Mouse (Mus musculus) pancreas, adult 10 weeks (tissue): ENCODE results near the gene Smoc1. TPM values are rescaled to one million over a fixed set of nuclear protein-coding genes. Genes with fewer than 3 reads are reported as not detected.

Experiments
- polyA plus RNA-seq: library from polyadenylated mRNA; stranded (reverse); fragments of 350-450 nt; fragmentation: Illumina TruSeq; extraction: RNeasy Lipid Tissue Mini Kit (QIAGEN cat#74804); gene quantifications from one replicate; pipeline ENCODE4 v1.2.3, GENCODE M21; 2015; ENCODE audit warnings: low read depth, low replicate concordance; ENCODE audit not compliant: insufficient read depth

Smoc1 gene
- polyA plus RNA-seq = 6.5 TPM

DNA sequence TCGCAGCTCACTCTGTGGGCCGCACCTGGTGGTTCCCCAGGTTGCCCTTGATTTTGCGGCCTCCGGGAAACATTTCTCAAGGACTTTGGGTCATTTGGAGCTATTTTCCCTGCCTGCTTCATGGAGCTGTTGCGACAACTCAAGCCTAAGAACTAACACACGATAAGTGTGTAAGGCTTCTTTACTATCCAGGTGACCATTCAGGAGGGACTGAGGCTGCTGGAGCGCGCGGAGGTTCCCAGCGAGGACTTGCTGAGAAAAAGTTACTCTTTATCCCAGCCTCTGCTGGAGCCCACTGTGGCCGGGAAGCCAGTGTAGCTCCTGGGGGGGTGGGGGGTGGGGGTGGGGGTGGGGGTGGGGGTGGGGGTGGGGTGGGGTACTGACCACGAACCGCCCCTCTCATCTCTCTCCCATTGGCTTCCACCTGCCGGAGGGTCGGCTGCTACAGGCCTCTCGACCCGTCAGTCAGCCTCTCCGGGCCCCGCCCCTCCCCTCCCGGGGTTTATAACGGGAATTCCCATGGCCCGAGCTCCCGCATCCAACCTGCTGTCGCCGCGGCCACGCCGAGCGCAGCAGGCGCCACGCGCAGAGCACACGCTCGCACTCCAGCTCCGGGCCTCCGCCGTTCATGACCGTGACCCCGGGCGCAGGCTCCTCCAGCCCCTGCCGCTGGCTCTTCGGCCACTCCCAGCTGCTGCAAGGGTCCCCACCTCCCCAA is at the start of gene Smoc1:
Gene Smoc1, plus strand, starts transcription at position 532 of the 718 bp plus-strand sequence.

Other genes with a start within 250 kb of the Smoc1 start
- gene Susd6, start 236.3 kb upstream of the Smoc1 start, polyA plus RNA-seq = 6.0 TPM
- 193 TPM for gene Srsf5, start 81.3 kb upstream of the Smoc1 start, polyA plus RNA-seq
- not detected for gene Slc10a1, start 58.1 kb upstream of the Smoc1 start, polyA plus RNA-seq